Mouse (Mus musculus) spleen, postnatal 4 days (tissue): ENCODE results near the gene Kpna4.
"Not testable (repeated sequence)": the region's sequence is repeated elsewhere in the genome, so short reads cannot be mapped to it uniquely, and the experiment has no call there.

Source experiments
- DNase-seq, 2 experiments: peaks; one replicate each; pipeline ENCODE4 v3.0.0; 2022; ENCODE audit warnings: low spot score in 2 of 2

The Kpna4 gene

DNA sequence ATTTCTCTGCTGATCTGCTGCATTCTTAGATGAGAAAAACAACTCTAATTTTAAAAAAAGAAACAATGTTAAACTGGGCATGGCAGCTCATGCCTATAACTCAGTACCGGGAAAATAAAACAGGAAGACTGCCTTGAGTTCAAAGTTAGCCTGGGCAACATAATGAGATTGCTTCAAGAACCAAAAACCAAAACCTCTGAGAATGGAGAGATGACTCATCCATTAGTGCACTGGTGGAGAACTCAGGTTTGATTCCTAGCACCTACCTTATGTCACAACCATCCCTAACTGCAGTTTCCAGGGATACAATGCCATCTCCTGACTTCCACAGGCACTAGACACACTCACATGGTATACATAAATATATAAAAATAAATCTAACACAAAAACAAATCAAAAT, 17.8 kb downstream of the Kpna4 start:
- DNase-seq: no peak

DNA sequence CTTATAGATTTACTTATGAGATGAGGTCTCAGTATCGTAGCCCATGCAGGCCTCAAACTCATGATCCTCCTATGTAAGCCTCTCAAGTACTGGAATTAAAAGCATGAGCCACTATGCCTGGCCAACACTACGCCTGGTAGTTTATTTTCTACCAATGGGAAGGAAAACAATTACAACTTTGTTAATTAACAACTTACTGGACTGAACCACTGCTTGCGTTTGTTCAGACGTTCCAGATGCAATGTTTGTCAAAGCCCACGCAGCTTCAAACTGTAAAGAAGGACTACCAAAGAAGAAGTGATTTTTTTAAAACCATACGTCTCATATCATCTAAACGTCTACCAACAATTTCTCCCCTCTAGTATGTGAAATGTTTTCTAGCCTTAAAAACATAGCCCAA, 32.5 kb downstream of the Kpna4 start:
- DNase-seq: no peak

GRCm38 (mm10) chr3:69064005-69064404, 62.9 kb downstream of the Kpna4 start:
- DNase-seq: no peak

DNA sequence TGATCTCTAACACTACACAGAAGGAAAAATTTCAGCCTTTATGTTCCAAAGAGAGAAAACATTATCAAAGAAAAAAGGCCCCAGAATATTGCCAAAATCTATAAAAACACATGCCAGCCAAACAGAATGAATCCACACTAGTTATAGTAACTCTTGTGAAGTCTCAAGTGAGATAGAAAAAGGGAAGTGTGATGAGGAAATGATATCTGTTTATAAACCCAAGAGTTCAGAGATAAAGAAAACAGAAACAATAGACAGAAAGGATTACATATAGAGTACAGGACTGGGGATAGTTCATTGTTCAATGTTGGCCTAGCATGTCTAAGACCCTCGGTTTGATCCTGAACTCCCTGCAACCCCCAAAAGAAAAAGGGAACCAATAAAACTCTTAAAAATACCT, 64.1 kb downstream of the Kpna4 start:
- DNase-seq: no peak

- DNase-seq: no peak
These were observed 66.2 kb downstream of the Kpna4 start for GRCm38 (mm10) chr3:69060672-69061071.

GRCm38 (mm10) chr3:69055871-69056270, 71.0 kb downstream of the Kpna4 start:
- no peak for DNase-seq

DNA sequence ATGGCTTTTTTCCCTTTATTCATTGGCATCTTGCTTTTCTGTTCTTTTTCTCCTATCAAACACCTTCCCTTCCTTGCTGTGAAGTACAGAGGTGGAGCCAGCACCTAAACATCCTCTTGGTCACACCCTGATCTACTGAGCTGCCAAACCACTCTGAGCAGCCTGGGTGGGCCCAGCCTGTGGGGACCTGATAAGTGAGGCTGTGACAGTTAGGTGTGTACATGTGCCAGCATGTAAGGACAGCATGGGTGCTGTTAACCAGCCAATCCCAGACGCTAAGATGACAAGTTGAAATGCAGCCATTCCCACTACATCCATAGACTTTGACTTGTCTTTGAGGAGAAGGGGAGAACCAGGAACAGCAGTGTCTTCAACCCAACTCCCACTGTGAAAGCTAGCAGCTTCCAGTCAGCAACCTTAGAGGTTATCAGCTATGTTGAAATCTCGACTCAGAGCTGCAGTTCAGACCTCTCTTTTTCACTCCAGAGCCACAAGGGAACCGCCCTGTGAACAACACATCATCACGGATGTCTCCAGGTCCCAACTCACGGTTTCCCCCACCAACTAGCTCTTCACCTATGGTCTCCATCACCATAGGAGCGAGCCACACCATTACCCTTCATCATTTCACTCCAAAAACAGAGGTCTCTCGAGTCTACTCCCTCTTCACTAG, 72.0 kb downstream of the Kpna4 start:
- peak; percentile 83 for DNase-seq

DNA sequence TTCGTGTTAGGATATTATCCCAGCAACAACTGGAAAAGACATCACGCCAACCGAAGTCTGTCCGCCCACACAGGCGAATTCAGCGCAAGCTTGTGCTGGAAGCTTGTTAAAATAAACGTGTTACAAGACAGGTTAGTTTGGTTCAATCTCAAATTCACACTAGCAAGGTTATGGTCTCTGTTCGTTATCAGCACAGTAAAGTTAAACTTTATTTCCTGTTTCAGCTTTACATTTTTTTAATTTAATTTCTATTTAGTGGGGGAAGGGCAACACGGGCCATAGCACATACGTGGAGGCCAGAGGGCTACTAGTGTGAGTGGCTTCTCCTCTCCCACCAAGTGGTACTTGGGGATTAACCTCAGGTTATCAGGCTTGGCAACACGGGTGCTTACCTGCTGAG, 75.0 kb downstream of the Kpna4 start:
- DNase-seq: no peak

DNA sequence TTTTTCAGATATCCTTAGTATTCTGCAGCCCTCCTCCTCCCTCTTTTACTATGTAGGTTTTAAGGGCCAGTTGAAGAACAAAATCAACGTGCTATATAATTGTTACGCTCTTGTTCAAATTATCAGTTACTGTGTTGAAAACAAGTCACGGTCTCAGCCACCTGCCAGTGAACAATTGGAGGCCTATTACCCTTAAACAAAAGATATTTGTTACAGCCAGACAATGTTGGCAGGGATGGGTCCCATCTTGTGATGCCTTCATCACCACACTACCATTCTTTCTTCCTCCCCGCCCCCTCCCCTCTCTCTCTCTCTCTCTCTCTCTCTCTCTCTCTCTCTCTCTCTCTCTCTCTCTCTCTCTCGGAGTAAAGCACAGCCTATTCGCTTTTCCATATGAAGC, 77.9 kb downstream of the Kpna4 start:
- DNase-seq: no peak

- DNase-seq: no peak
These were observed 79.2 kb downstream of the Kpna4 start for GRCm38 (mm10) chr3:69047684-69048083.

GRCm38 (mm10) chr3:69046509-69046908, 80.4 kb downstream of the Kpna4 start:
- no peak for DNase-seq

GRCm38 (mm10) chr3:69045750-69046149, 81.2 kb downstream of the Kpna4 start:
- DNase-seq: no peak

- no peak for DNase-seq
These were observed 81.6 kb downstream of the Kpna4 start for GRCm38 (mm10) chr3:69045400-69045703.

GRCm38 (mm10) chr3:69044645-69045399, 82.1 kb downstream of the Kpna4 start, which contains the start of gene Trim59:
Gene Trim59 (minus strand): TSS chr3:69044755.
- DNase-seq: peak; percentile 91 to 97

GRCm38 (mm10) chr3:69044167-69044591, 82.7 kb downstream of the Kpna4 start:
- DNase-seq: no peak

- DNase-seq: no peak
These were observed 85.6 kb downstream of the Kpna4 start for GRCm38 (mm10) chr3:69041298-69041697.

GRCm38 (mm10) chr3:69040105-69040504, 86.8 kb downstream of the Kpna4 start:
- DNase-seq: no peak

DNA sequence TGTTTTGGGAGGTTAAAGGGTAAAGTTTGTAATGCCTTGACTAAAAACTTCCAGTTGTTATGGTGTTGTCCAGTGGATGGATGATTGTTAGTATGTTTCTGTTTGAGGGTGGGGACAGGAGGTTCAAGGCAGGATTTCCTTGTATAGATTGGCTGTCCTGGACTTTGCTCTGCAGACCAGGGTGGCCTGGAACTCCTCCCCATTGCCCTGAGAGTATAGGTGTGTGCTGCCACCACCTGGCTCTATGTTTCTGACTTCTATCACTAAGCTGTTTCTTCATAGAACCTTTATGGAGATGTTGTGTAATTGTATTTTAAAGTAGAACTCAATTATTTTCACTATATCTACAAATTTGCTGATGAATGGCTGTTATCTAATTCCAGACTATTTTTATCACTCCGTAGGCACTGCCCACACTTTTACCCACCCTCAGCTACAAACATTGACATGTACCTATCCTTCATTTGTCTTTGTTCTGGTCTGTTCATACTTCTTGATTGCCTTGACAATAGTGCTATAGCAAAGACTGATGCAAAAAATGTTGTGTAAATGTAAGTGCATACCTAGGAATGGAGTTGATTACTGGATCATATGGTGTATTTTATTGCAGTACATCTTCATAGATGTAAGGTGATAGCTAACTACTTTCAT, 100.7 kb downstream of the Kpna4 start:
- DNase-seq: no peak

DNA sequence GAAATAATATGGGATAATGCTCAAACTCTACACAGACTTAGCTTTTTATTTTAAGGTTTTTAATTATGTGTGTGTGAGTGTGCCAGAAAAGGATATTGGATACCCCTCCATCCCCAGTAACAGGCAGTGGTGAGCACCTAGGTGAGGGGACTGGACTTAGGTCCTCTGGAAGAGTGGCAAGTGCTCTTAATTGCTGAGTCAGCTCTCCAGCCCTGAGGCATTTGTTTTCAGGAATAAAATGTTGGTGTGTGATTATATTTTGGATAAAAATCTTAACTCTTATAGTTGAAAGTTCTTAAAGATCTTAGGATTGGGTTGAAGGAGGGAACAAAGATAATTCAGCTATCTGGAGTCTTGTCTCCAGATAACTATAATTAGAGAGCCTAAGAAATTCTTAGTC, 106.1 kb downstream of the Kpna4 start:
- no peak for DNase-seq

- DNase-seq: peak in 1 of 2 experiments; percentile 21
These were observed 106.6 kb downstream of the Kpna4 start for GRCm38 (mm10) chr3:69020285-69020684.

DNA sequence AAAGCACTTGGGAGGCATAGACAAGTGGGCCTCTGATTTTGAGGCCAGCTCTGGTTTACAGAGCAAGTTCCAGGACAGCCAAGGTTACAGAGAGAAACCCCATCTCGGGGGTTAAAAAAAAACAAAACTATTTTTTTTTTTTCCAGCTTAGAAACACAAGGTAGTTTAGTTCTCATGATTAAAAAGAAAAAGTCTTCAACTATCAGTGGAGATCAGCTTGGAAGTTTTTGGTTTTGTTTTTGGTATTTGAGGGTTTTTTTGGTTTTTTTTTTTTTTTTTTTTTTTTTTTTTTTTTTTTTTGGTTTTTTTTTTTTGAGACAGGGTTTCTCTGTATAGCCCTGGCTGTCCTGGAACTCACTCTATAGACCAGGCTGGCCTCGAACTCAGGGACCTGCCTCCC, 108.3 kb downstream of the Kpna4 start:
- DNase-seq: not testable (repeated sequence)

DNA sequence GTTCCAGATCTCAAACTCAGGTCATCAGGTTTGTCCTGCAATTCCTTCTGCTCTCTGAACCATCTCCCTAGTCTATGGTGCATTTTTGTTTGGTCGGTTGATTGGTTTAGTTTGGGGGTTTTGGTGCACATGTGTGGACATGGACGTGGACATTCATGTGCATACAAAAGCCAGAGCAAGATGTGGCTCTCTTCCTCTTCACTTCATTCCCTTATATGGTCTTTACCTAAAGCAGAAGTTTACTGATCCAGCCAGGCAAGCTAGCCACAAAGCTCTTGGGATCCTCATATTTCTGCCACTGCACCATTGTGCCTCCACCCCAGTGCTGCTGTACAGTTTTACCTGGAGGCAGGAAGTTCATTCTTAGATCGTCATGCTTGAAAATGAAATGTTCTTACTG, 109.7 kb downstream of the Kpna4 start:
- no peak for DNase-seq
